Mouse (Mus musculus) frontal cortex, postnatal 36 days (tissue): ENCODE data around the gene Kif19a.

ENCODE experiments used
- DNase-seq, 2 experiments: peaks; one replicate each; pipeline ENCODE4 v3.0.0; 2022; ENCODE audit warnings: low spot score in 2 of 2

Kif19a gene

GRCm38 (mm10) chr11:114780076-114780475, 14.9 kb downstream of the Kif19a start:
- DNase-seq, result no peak

GRCm38 (mm10) chr11:114785892-114786291, 20.7 kb downstream of the Kif19a start:
- DNase-seq, result no peak

GRCm38 (mm10) chr11:114786326-114786725, 21.1 kb downstream of the Kif19a start:
- peak; percentile 63 to 73 for DNase-seq

GRCm38 (mm10) chr11:114787611-114788010, 22.4 kb downstream of the Kif19a start:
- DNase-seq, result no peak

GRCm38 (mm10) chr11:114789061-114789714, 24.0 kb downstream of the Kif19a start:
- DNase-seq, result peak; percentile 76 to 80

- DNase-seq, result no peak
Measured at GRCm38 (mm10) chr11:114789716-114790115, 24.5 kb downstream of the Kif19a start.

GRCm38 (mm10) chr11:114790171-114790570, 25.0 kb downstream of the Kif19a start:
- DNase-seq, result no peak

- DNase-seq, result no peak
Measured at GRCm38 (mm10) chr11:114790841-114791240, 25.7 kb downstream of the Kif19a start.

- DNase-seq, result no peak
Measured at GRCm38 (mm10) chr11:114791351-114791889, 26.2 kb downstream of the Kif19a start.

- peak in 1 of 2 experiments; percentile 39 for DNase-seq
Measured at GRCm38 (mm10) chr11:114791891-114792411, 26.8 kb downstream of the Kif19a start.

GRCm38 (mm10) chr11:114792931-114793494, 27.8 kb downstream of the Kif19a start:
- DNase-seq, result peak in 1 of 2 experiments; percentile 49

- no peak for DNase-seq
Measured at GRCm38 (mm10) chr11:114793868-114794545, 28.8 kb downstream of the Kif19a start.

GRCm38 (mm10) chr11:114794691-114795090, 29.5 kb downstream of the Kif19a start:
- DNase-seq, result no peak

- peak; percentile 89 to 96 for DNase-seq
Measured at GRCm38 (mm10) chr11:114795231-114795746, 30.1 kb downstream of the Kif19a start.

GRCm38 (mm10) chr11:114795848-114796322, 30.7 kb downstream of the Kif19a start, which contains the start of gene Btbd17:
Gene Btbd17, minus strand, starts transcription at chr11:114795945.
- DNase-seq, result peak; percentile 51 to 68

- DNase-seq, result no peak
Measured at GRCm38 (mm10) chr11:114797176-114797575, 32.0 kb downstream of the Kif19a start.

- DNase-seq, result no peak
Measured at GRCm38 (mm10) chr11:114797981-114798380, 32.8 kb downstream of the Kif19a start.

- DNase-seq, result no peak
Measured at GRCm38 (mm10) chr11:114798624-114799023, 33.4 kb downstream of the Kif19a start, which contains the start of gene Gpr142. Gene Gpr142, plus strand, starts transcription at chr11:114798924.

- DNase-seq, result no peak
Measured at GRCm38 (mm10) chr11:114801906-114802305, 36.7 kb downstream of the Kif19a start.

GRCm38 (mm10) chr11:114802540-114803267, 37.5 kb downstream of the Kif19a start:
- DNase-seq, result no peak

- DNase-seq, result no peak
Measured at GRCm38 (mm10) chr11:114803990-114804389, 38.8 kb downstream of the Kif19a start.
